Mouse (Mus musculus): Measurements from ENCODE around the gene Pes1.

DNA sequence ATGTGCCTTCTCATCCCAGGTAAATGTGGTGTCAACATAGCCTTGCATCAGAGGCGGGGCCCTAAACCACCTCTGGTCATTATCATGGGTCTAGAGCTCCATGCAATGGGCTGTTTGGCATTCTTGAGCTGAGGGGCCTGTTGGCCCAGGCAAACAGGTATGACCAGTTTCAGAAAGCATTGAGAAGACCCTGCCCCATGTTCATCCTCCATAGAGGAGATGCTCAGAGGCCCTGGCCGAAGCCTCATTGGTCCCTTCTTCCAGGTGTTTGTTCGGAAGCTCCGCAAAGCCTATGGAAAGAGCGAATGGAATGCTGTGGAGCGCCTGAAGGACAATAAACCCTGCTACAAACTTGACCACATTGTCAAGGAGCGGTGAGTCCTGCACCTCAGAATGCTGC lies 6.6 kb downstream of the Pes1 start:
- no peak for TF ChIP-seq ZC3H11A (IDR thresholded peaks at IDR 0.05; ENCODE audit: borderline replicate concordance, low read depth, low read length)
- TF ChIP-seq ZNF384 (IDR thresholded peaks at IDR 0.05; ENCODE audit: low read depth, low read length) = no peak
- TF ChIP-seq HCFC1 (IDR thresholded peaks at IDR 0.05; ENCODE audit: borderline replicate concordance, insufficient read depth, low read length) = no peak
- TF ChIP-seq CHD2 (IDR thresholded peaks at IDR 0.05; ENCODE audit: low read depth, low read length) = no peak
- TF ChIP-seq MAFK (IDR thresholded peaks at IDR 0.05; ENCODE audit: insufficient read depth, low read depth, low read length) = no peak

All from ES-E14 (cell line).